Mouse (Mus musculus): ENCODE data around the gene Nup93.

Gene Nup93

DNA sequence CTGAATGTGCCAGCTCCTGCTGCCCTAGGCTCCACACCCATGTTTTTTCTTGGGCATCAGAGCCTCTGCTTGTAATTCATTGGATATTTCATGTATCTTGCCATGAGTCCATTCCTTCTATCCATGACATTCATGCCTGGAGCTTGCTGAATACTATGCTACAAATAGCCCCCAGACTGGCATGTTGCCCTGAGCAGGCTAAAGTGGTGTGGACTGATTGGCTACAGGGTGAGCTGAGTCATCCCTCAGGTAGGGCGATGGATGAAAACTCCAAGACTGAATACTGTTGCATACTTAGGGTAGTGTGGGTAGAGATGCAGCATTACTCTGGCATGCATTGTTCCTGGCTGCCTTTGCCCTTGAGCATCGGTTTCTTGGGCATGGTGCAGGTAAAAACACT, 102.9 kb downstream of the Nup93 start:
- DNase-seq (ENCODE audit: low spot score in 2 of 2): no peak

- no peak for DNase-seq (ENCODE audit: low spot score in 2 of 2)
Observed at GRCm38 (mm10) chr8:94317691-94318090, 103.3 kb downstream of the Nup93 start.

DNA sequence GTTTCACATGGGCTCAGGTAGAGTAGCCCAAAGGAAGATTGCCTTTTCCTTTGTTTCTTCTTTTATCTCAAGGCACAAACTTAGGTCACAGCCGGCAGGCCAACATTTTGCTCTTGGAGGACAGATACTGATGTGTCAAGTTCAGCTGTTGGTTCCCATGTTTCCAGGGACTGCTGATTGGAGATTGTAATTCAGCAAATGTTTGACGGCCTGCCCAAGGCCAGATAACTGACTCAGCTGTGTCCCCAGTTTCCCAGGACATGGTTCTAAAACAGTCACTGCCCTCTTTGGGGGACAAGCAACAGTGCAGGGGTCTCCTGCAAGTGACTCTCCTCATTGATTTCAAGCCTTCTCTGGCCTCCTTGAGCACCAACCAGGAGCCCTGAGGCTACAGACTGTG, 105.7 kb downstream of the Nup93 start:
- DNase-seq (ENCODE audit: low spot score in 2 of 2): no peak

GRCm38 (mm10) chr8:94322083-94322482, 107.7 kb downstream of the Nup93 start:
- no peak for DNase-seq (ENCODE audit: low spot score in 2 of 2)

DNA sequence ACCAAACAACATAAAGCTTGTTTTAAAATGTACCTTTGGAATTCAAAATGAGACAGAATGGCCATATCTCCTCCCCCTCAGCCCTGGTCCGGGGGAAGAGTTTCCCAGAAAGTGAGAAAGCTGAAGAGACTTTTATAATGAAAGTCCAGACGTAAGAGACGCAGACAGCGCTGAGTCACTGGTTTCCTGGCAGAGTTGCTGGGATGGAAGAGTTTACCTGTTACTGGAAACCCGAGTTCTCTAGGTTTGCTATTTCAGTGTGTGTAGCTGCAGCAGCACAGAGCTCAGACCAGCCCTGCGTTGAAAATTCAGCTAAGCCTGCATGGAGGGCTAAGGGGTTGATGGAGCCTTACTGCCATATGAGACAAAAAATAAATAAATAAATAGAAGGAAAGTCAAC, 108.7 kb downstream of the Nup93 start:
- no peak for DNase-seq (ENCODE audit: low spot score in 2 of 2)

DNA sequence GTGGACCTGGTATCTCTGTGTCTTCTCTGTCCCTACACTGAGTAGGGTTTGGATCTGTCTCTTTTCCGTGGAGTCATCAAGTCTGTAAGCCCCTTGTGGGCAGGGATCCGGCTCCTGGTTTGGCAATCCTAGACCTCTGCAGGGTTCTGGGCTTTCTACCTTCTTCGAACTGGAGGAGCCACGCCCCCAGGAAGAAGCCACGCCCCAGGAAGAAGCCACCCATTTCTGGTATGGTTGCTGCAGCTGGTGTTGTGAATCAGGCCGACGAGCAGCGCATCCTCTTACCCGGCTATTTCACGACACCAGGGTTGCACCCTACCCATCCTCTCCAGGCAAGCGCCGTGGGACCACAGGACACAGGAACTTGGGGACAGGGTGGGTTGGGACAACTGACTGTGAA, 109.7 kb downstream of the Nup93 start:
- DNase-seq (ENCODE audit: low spot score in 2 of 2): no peak

- DNase-seq (ENCODE audit: low spot score in 2 of 2): no peak
Observed at GRCm38 (mm10) chr8:94326016-94326415, 111.7 kb downstream of the Nup93 start.

- DNase-seq (ENCODE audit: low spot score in 2 of 2): no peak
Observed at GRCm38 (mm10) chr8:94328932-94329728, 114.8 kb downstream of the Nup93 start, which contains the start of gene Slc12a3. Gene Slc12a3, plus strand, starts transcription at chr8:94329201.

DNA sequence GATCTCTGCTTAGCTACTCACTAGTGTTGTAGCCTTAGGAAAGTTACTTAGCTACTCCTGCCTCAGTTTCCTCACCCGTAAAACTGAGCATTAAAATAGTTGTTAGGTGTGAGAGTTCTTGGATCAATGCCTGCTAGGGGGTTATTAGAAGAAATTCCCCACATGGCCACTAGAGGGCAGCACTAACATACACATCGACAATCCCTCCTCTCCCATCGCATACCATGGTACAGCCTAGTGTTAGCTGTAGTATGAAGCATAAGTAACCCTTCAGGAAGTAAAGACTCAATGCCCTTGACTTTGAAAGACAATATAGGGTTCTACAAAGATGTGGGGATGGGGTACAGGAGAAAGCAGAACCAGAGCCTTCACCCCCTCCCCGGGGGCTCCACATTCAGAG, 116.4 kb downstream of the Nup93 start:
- DNase-seq (ENCODE audit: low spot score in 2 of 2): no peak

DNA sequence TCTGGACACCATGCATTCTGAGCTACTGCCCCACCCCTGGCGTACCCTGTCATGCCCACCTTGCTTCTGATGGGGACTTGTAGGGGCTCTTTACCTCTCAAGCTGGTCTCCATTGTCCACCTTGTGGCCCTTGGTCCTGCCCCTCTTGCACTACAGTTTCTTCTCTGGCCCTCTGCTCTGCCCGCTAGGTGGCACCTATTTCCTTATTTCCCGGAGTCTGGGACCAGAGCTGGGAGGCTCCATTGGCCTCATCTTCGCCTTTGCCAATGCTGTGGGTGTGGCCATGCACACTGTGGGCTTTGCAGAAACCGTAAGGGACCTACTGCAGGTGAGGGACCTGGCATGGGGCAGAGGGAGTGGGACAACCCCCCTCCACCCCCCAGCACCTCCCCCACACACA, 119.0 kb downstream of the Nup93 start:
- DNase-seq (ENCODE audit: low spot score in 2 of 2): no peak

- no peak for DNase-seq (ENCODE audit: low spot score in 2 of 2)
Observed at GRCm38 (mm10) chr8:94337559-94337958, 123.2 kb downstream of the Nup93 start.

- DNase-seq (ENCODE audit: low spot score in 2 of 2): no peak
Observed at GRCm38 (mm10) chr8:94340796-94341195, 126.4 kb downstream of the Nup93 start.

DNA sequence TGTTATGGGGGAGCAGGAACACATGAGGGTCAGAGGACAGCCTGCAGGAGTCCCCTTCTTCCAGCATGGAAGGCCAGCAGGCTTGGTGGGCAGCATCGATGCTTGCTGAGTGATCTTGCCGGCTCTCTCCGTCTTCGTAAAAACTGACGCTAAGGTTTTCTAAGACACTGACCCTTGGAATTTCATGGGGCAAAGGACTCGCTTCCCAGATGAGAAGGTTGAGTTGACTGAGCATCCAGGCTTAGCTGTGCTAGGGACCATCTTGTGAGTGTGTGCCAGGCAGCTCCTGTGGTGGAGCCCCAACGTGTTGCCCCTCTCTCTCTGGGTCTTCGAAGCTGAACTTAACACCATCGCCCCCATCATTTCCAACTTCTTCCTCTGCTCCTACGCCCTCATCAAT, 128.3 kb downstream of the Nup93 start:
- no peak for DNase-seq (ENCODE audit: low spot score in 2 of 2)

DNA sequence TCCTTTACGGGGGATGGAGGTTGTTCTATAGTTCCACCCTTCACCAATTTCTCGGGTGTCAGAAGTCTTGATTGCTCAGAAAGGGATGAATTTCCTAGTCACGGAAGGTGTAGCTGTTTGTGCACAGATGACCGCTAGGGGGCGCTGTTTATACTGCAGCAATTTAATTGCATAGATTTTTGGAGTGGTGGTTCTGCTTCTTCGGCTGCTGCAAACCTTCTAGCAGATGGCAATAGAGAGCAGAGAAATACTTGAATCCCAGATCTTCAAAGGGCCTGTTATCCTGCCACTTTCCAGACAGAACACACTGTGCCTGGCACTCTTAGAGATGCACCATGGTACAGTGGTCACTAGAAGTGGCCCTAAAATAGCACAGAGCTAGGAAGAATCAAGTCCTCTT, 128.9 kb downstream of the Nup93 start:
- peak; percentile 64 to 67 for DNase-seq (ENCODE audit: low spot score in 2 of 2)

- no peak for DNase-seq (ENCODE audit: low spot score in 2 of 2)
Observed at GRCm38 (mm10) chr8:94343778-94344320, 129.5 kb downstream of the Nup93 start.

DNA sequence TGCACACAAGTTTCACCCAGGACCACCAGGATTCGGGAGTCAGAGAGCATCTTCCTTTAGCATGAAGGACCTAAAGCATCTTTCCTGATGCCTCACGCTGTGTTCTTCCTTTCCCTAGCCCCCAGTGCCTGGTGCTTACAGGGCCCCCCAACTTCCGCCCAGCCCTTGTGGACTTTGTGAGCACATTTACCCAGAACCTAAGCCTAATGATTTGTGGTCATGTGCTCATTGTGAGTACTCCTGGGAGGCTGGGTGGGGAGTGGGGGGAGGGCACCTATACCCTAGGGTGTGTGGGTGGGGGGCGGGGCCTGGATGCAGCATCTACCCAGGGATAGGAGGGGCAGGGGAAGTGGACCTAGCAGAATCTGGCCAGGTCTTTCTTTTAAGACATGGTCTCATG, 131.3 kb downstream of the Nup93 start:
- DNase-seq (ENCODE audit: low spot score in 2 of 2): no peak

GRCm38 (mm10) chr8:94346264-94346663, 131.9 kb downstream of the Nup93 start:
- DNase-seq (ENCODE audit: low spot score in 2 of 2): no peak

DNA sequence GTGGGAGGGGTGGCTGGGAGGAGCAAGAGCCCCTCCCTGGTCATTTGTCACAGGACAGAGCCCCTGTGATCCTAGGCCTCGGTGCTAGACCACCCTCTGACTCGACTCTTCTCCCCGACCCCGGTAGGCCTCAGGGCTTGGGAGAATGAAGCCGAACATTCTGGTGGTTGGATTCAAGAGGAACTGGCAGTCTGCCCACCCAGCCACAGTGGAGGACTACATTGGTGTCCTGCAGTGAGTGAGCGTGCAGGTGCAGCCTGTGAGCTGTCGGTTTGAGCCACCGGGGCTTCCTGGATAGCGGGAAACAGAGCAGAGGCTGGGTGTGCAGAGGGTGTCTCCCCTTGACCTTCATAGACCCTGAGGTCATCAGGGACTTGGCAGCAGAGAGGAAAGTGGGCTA, 134.1 kb downstream of the Nup93 start:
- DNase-seq (ENCODE audit: low spot score in 2 of 2): no peak

DNA sequence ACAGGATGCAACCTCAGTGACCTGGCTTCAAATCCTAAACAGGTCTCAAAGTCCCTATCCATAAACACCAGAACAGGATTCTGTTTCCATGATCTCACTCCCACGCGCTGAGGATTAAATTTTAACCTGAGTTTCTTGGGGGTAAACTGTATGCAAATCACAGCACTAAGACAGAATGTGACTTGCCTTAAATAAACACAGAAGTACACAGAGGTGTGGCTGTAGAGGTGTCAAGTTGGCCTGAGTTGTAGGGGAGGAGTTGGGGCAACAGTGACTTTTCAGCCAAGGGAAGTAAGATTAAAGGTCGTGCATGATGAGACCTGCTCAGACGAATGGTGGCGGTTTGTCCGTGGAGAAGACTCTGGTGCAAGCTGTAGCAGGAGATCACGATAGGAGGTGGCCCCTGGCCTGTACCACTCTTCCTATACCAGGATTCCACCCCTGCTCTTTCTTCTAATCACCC, 139.7 kb downstream of the Nup93 start:
- no peak for DNase-seq (ENCODE audit: low spot score in 2 of 2)

DNA sequence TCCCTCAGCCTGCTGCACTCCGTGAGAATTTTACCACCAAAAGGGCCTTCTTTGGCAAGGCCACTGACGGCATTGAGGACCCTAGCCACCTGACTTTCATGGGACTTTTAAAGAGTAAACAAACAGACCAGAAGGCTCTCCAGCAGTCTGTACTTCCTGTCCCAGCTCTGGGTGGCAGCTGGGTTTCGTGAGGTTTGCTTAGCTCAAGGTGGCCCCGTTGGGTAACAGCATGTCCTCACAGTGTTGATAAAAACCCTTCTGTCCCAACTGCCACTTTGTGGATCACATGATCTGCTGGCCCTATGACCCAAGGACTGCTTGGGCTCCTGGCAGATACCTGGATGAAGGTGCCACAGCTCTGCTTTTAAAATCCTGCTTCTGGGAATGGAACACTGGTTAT, 140.2 kb downstream of the Nup93 start:
- DNase-seq (ENCODE audit: low spot score in 2 of 2): no peak

DNA sequence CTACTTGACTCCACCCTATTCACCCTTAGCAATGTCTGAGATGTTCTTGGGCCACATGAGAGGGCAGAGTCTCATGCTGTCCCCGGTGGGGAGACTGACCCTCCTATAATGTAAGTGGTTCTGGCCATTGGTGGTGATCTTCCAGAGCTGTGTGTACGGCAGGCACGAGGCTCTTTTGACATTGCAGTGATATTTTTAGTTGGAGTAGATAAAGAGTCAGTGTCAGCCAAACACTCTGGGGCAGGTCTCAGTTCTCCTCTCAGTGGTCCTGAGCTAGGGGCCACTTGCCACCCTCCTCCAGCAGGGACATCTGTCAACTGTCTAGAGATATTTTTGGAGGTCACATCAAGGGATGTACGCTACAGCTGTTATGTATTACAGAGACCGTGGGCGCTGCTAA, 142.9 kb downstream of the Nup93 start:
- DNase-seq (ENCODE audit: low spot score in 2 of 2): no peak

- peak; percentile 20 to 30 for DNase-seq (ENCODE audit: low spot score in 2 of 2)
Observed at GRCm38 (mm10) chr8:94358541-94358940, 144.2 kb downstream of the Nup93 start.

DNA sequence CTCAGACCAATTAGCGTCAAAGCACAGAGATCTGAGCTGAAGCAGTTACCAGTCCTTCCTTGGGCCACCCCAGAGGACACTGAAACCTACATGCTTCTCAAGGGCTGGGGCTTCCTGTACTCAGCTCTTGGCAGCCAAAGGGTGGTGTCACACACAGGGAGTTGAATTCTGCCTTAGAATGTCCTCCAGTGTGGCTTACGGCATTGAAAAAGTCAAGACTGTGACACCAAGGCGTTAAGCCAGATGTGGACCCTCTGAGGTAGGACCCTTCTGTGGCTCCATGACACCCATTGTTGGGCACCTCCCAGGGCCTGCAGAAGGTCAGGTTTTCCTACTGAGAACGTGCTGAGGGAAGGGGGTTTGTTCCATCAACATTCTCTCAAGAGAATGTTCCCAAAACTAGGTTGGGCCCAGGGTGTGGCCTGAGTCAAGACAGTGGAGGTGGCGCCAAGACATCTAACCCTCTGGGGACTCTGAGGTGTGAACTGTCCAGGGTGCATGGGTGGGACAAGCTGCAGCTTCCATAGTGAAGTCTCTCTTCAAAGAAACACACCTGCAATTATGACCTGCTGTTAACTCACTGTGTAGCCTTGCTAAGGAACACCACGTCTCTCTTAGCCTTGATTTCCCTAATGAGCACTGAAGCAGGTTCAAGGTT, 147.5 kb downstream of the Nup93 start:
- no peak for DNase-seq (ENCODE audit: low spot score in 2 of 2)

All from right cerebral cortex, postnatal 36 days (tissue).